Mouse (Mus musculus): ENCODE measurements around the gene Aqp5. TPM values are rescaled to one million over a fixed set of nuclear protein-coding genes. Genes with fewer than 3 reads are reported as not detected.

Gene Aqp5
- polyA plus RNA-seq, 1 experiment from 2014 or later = 0.72 TPM

DNA sequence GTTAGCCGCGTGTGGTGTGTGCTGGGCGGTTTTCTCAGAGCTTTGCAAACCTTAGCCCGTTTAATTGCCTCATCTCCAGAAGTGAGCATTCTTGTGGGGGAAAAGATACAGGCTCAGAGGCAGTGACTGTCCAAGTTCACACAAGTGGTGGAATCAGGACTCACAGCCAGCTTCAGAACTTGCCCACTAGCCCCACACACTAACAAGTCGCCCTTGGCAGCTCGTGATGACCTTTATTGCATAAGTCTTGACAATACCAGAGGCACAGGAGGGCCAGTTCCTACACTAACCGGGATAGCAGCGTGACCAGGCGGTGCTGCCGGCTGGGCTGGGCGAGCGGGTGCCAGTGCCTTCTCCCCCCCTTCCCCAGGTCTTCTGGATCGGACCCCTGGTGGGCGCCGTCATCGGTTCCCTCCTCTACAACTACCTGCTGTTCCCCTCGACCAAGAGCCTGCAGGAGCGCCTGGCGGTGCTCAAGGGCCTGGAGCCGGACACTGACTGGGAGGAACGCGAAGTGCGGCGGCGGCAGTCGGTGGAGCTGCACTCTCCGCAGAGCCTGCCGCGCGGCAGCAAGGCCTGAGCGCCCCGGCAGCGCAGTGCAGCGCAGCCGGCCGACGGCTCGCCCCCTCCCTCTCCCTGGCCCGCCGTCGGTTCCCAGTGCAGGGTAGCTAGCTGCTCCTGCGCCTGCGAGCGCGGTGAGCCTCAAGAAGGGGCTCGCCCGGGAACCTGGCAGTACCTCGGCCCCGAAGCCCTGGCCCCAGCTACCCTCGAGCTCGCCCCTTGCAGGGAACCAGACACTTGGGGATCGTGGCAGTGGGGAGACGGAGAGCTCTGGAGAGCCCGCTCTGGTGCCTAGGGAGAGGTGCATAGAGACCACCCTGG is 6.9 kb upstream of the Aqp5 start:
- H3K4me1 ChIP-seq (replicated peaks; ENCODE audit: control insufficient read depth, insufficient read depth) = 0 out of 2 replicates have a peak, but pooled peaks cover 3% of the 10 kb centered on the region
- no peaks in the 10 kb centered on the region for H3K9me3 ChIP-seq (ENCODE audit: control insufficient read depth, low read length)
- no peak overlapping the region for H3K27ac ChIP-seq (replicated peaks)
- no peaks in the 10 kb centered on the region for H3K36me3 ChIP-seq (ENCODE audit: control insufficient read depth, insufficient read depth, low read length)
- peak overlapping the region; percentile 31 for H3K4me3 ChIP-seq (ENCODE audit: low read depth, low read length)
- H3K9ac ChIP-seq (ENCODE audit: low read length) = peak overlapping the region; percentile 35; the same call in 1 of the 2 replicates
- DNase-seq (ENCODE audit: low spot score) = peak; percentile 52
- 0 out of 2 replicates have a peak, but pooled peaks have one; percentile 13 for ATAC-seq (ENCODE audit: low FRiP score, low TSS enrichment)
- peaks cover 25% of the 10 kb centered on the region; the same call in 1 of the 2 replicates for H3K27me3 ChIP-seq (ENCODE audit: control insufficient read depth, insufficient read depth, low read length)
- 3% methylated on average over 49 of the region's 54 CpGs for WGBS
- H3K4me2 ChIP-seq (replicated peaks; ENCODE audit: low read depth) = peak overlapping the region; percentile 46
- TF ChIP-seq CTCF (IDR thresholded peaks at IDR 0.05; ENCODE audit: low read depth) (0 out of 2 replicates have a peak, but pooled peaks have one; percentile 5), EP300 (optimal IDR thresholded peaks at IDR 0.05) (no peak)

DNA sequence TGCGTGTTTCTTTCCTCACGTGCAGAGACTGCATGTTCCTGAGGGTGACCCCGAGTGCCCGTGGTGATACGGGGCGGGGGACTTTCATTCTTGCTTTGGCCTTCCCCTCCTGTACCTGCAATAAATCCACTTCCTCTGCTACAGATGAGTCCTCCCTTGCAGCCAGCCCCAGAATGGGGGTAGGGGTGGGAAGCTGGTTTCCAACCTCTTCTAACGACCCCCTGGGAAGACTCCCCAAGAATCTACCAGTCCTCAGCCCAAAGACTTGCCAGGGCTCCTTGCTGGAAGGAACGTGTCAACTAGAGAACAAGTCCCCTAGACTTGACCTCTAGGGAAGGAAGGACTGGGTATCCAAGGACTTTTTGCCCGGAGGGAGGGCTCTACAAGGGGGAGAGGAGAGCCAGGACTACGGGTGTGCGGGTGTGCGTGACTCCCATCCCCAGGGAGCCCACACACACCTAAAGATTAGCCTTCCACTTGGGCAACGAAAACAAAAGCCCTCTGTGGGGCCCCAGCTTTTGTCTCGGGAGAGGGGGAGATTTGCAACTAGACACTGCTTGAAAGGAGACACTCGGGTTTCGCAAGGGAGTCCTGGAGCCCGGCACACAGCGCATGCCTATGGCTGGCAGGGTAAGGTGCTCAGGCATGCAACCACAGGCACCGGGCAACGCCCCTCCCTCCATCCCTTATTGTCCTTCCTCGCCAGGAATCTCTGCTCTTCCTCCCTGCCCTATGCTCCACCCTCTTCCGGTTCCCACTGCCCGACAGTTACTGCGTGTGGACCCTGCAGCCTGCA is 6.0 kb upstream of the Aqp5 start:
- Histone ChIP-seq H3K9ac (ENCODE audit: low read length) (no peak overlapping the region), H3K4me3 (ENCODE audit: low read depth, low read length) (peak overlapping the region; percentile 31; the same call in 1 of the 2 replicates), H3K4me1 (replicated peaks; ENCODE audit: control insufficient read depth, insufficient read depth) (0 out of 2 replicates have a peak, but pooled peaks cover 3% of the 10 kb centered on the region), H3K4me2 (replicated peaks; ENCODE audit: low read depth) (peak overlapping the region; percentile 46), H3K27me3 (ENCODE audit: control insufficient read depth, insufficient read depth, low read length) (peaks cover 27% of the 10 kb centered on the region), H3K36me3 (ENCODE audit: control insufficient read depth, insufficient read depth, low read length) (no peaks in the 10 kb centered on the region), H3K9me3 (ENCODE audit: control insufficient read depth, low read length) (no peaks in the 10 kb centered on the region), H3K27ac (replicated peaks) (no peak overlapping the region)
- peak; percentile 35 for DNase-seq (ENCODE audit: low spot score)
- 2% methylated on average over 24 of the region's 24 CpGs for WGBS
- TF ChIP-seq CTCF (IDR thresholded peaks at IDR 0.05; ENCODE audit: low read depth) = no peak
- no peak for TF ChIP-seq EP300 (optimal IDR thresholded peaks at IDR 0.05)
- peak; percentile 36; the same call in 1 of the 2 replicates for ATAC-seq (ENCODE audit: low FRiP score, low TSS enrichment)

DNA sequence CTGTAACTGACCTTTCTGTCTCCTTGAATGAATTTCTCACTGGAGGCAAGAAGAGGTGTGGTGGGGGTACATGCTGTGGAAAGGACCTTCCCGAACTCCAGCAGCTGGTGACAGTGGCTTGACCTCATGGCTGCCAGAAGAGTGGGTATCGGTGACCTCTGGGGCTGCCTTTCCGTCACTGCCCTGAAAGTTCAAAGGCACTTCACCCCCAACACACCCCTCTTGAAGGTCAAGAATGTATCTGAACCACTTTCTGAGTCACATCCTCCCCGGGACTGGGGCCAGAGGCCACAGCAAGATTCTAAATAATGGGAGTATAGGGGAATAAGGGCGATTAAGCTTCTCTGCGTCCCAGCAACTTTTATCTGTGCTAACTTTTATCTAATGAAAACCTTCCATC is 4.8 kb upstream of the Aqp5 start:
- DNase-seq (ENCODE audit: low spot score) (no peak), ATAC-seq (ENCODE audit: low FRiP score, low TSS enrichment) (no peak)
- Histone ChIP-seq H3K4me3 (ENCODE audit: low read depth, low read length) (no peak overlapping the region), H3K9me3 (ENCODE audit: control insufficient read depth, low read length) (no peaks in the 10 kb centered on the region), H3K4me2 (replicated peaks; ENCODE audit: low read depth) (no peak overlapping the region), H3K4me1 (replicated peaks; ENCODE audit: control insufficient read depth, insufficient read depth) (0 out of 2 replicates have a peak, but pooled peaks cover 3% of the 10 kb centered on the region), H3K9ac (ENCODE audit: low read length) (no peak overlapping the region), H3K27me3 (ENCODE audit: control insufficient read depth, insufficient read depth, low read length) (peaks cover 36% of the 10 kb centered on the region), H3K36me3 (ENCODE audit: control insufficient read depth, insufficient read depth, low read length) (no peaks in the 10 kb centered on the region), H3K27ac (replicated peaks) (no peak overlapping the region)
- 62% methylated on average over 6 of the region's 6 CpGs for WGBS
- TF ChIP-seq EP300 (optimal IDR thresholded peaks at IDR 0.05) = no peak
- no peak for TF ChIP-seq CTCF (IDR thresholded peaks at IDR 0.05; ENCODE audit: low read depth)

DNA sequence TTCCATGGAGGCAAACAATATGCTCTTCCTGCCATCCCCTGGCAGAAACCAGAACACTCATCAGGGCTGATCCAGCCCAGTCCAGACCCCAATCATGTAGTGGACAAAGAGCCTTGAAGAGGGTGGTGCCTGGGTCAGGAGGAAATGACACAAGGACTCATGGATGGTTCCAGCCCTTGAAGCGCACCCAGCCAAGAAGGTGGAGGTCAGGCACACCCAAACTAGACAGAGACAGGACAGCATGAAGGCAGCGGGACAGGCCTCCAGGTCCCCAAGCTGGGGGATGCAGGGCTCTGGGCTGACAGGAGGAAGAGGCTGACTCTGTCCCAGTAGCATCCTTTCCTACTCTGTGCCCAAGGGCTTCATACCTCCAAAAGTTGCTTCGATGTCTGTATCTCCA is 4.1 kb upstream of the Aqp5 start:
- no peak for ATAC-seq (ENCODE audit: low FRiP score, low TSS enrichment)
- DNase-seq (ENCODE audit: low spot score) = no peak
- Histone ChIP-seq H3K27me3 (ENCODE audit: control insufficient read depth, insufficient read depth, low read length) (peaks cover 41% of the 10 kb centered on the region), H3K9me3 (ENCODE audit: control insufficient read depth, low read length) (no peaks in the 10 kb centered on the region), H3K27ac (replicated peaks) (no peak overlapping the region), H3K4me2 (replicated peaks; ENCODE audit: low read depth) (no peak overlapping the region), H3K9ac (ENCODE audit: low read length) (no peak overlapping the region), H3K36me3 (ENCODE audit: control insufficient read depth, insufficient read depth, low read length) (no peaks in the 10 kb centered on the region), H3K4me3 (ENCODE audit: low read depth, low read length) (no peak overlapping the region), H3K4me1 (replicated peaks; ENCODE audit: control insufficient read depth, insufficient read depth) (0 out of 2 replicates have a peak, but pooled peaks cover 3% of the 10 kb centered on the region)
- WGBS = 93% methylated on average over 3 of the region's 3 CpGs
- TF ChIP-seq EP300 (optimal IDR thresholded peaks at IDR 0.05) (no peak), CTCF (IDR thresholded peaks at IDR 0.05; ENCODE audit: low read depth) (no peak)

DNA sequence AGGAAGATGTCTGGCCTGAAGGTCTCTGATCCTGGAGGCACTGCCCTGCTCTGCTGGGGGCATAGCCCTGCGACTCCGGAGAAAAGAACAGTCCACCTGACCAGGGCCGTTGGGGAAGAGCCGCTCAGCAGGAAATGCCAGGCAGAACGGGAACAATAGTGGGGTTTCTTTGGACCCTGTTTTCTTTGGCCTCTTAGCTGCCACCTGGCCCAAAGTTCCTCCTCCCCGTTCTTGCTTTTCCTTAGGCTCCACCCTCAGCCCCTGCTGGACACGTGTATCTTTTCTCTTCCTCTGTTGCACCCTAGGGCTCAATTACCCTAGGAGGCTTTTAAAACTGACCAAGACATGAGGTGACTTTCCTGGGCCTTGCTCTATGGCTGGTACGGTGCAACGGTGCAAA is 1.3 kb upstream of the Aqp5 start:
- DNase-seq (ENCODE audit: low spot score) (no peak), ATAC-seq (ENCODE audit: low FRiP score, low TSS enrichment) (no peak)
- WGBS = 12% methylated on average over 9 of the region's 9 CpGs
- Histone ChIP-seq H3K9me3 (ENCODE audit: control insufficient read depth, low read length) (no peaks in the 10 kb centered on the region), H3K36me3 (ENCODE audit: control insufficient read depth, insufficient read depth, low read length) (no peaks in the 10 kb centered on the region), H3K9ac (ENCODE audit: low read length) (no peak overlapping the region), H3K4me2 (replicated peaks; ENCODE audit: low read depth) (no peak overlapping the region), H3K4me1 (replicated peaks; ENCODE audit: control insufficient read depth, insufficient read depth) (0 out of 2 replicates have a peak, but pooled peaks cover 3% of the 10 kb centered on the region), H3K27ac (replicated peaks) (no peak overlapping the region), H3K4me3 (ENCODE audit: low read depth, low read length) (no peak overlapping the region), H3K27me3 (ENCODE audit: control insufficient read depth, insufficient read depth, low read length) (peaks cover 33% of the 10 kb centered on the region)
- TF ChIP-seq EP300 (optimal IDR thresholded peaks at IDR 0.05) = no peak
- no peak for TF ChIP-seq CTCF (IDR thresholded peaks at IDR 0.05; ENCODE audit: low read depth)
